Mouse (Mus musculus) adrenal gland (tissue): ENCODE results near the gene Arel1.

Experiments
- intact Hi-C: fragments of 180-260 bp; cut with DNase I; formaldehyde crosslinking; loops from one replicate; pipeline ENCODE4 v1.15.1; 2025
- long read RNA-seq, 2 experiments: library from polyadenylated mRNA; unstranded; transcript quantifications; one replicate each; pipeline ENCODE4 v2.0.0; 2020; ENCODE audit warnings: borderline replicate concordance in 1 of 2; ENCODE audit not compliant: insufficient replicate concordance in 1 of 2

Gene Arel1
- long read RNA-seq, experiment 1, partial matches to known transcripts, result 2 of 5 reads
- long read RNA-seq, experiment 1, other reads (novel, unspliced or antisense), result 3 of 5 reads
- long read RNA-seq, experiment 2, partial matches to known transcripts, result 1 of 5 reads
- long read RNA-seq, experiment 2, other reads (novel, unspliced or antisense), result 4 of 5 reads

DNA sequence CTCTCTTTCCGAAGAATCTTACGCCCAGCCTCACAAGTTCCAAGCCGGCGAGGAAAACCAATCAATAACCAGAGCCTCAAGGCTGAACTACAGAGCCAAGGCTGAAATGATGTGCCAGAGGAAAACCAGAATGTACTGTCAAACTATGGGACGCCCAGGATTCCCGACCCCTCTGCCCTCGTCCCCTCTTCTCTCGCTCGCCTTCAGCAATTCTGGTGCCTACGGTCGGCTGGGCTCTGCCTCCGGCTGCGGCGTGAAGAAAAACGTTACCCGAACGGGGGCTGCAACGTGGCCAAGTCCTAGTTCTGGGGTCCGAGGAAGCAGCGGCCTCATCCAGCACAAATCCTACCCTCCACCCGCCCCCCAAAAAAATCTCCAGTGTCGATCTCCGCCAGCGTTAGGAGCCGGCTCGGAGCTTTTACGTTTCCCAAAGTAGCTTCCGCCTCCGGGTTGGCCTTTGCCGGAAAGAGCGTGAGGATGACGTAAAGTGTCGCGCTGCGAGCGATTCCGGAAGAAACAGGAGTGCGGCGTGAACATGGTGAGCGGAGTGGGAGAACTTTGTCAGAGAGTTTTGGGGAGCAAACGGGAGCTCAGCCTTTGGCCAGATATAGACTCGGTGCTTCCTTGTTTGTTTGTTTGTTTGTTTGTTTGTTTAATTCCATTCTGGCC, at the start of gene Arel1, which contains the start of gene Fcf1:
Gene Arel1, minus strand, starts transcription at position 473 of the 669 bp plus-strand sequence.
Gene Fcf1, plus strand, starts transcription at position 470 of the 669 bp plus-strand sequence.
- intact Hi-C loops, result no loop called here

DNA sequence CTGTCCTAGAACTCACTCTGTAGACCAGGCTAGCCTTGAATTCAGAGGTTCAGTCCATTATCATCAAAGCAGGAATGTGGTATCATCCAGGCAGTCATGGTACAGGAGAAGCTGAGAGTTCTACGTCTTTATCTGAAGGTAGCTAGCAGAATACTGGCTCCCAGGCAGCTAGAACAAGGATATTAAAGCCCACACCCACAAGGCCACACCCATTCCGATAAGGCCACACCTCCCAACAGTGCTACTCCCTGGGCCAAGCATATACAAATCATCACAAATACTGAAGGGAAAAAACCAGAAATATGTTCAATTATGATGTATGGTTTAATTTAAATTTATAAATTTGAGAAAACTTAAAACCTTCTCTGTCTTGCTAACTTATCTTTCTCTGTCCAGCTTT, 41.5 kb upstream of the Arel1 start:
- intact Hi-C loops, result no loop called here

DNA sequence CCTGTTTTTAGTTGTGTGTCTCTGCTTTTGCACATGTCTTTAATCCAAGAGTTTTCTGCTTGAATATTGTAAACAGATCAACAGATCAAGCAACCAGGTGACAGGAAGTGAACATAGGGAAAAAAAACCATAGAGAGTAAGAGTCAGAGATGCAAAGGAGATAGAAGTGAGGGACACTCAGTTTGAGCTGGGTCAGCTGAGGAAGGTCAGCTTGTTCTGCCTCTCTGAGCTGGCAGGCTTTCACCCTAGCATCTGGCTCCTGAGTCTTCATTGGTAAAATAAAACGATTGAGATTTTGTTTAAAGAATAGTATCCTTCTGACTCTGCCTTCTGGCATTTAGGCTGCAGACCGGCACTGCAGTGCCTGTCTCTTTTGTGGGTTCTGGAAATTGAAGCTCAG, 39.8 kb upstream of the Arel1 start:
- intact Hi-C loops, result no loop called here

DNA sequence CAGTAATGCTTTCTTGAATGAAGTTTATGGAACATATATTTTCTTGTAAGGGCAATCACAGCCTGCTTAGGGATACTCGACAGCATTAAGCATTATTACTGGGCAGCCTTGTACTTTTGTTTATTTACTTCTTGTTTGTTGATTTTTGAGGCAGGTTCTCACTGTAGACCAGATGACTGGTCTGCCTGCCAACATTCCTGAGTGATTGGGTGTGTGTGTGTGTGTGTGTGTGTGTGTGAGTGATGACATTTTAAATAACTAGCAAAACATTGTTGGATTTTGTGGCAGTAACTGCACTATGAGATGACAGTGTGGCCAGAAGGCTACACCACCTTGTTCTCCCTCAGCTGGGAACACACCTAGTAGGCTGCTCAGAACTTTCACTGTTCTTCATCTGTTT, 39.1 kb upstream of the Arel1 start:
- intact Hi-C loops, result no loop called here

DNA sequence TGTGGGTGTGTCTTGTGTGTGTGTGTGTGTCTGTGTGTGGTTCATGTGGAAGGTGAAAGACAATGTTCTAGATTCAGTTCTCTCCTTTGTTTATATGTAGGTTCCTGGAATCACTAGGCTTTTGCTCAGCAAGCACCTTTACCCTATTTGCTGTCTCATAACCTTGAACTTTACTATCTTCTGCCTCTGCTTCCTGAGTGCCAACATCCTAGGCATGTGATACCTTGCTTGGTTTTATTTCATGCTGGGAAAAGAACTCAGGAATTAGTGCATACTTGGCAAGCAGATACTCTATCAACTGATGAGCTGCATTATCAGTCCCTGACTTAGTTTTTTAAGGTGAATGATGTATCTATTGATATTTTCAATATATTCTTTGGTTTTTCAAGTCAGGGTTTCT, 36.3 kb upstream of the Arel1 start:
- intact Hi-C loops, result no loop called here

DNA sequence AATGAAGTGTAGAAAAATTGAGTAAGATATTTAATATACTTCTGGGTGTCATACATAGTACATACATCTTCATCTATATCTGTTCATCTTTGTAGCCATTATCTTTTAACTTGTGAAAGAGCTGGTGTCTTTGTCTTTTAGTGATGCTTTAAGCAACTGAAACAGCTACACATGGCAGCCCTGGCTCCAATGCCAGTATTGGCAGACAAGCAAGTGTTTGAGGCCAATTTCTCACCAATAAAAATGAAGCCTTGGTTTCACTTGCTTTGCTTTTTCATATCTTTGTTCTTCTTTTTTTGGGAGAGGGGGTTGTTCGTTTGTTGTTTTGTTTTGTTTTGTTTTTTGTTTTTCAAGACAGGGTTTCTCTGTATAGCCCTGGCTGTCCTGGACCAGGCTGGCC, 35.5 kb upstream of the Arel1 start:
- intact Hi-C loops, result no loop called here

DNA sequence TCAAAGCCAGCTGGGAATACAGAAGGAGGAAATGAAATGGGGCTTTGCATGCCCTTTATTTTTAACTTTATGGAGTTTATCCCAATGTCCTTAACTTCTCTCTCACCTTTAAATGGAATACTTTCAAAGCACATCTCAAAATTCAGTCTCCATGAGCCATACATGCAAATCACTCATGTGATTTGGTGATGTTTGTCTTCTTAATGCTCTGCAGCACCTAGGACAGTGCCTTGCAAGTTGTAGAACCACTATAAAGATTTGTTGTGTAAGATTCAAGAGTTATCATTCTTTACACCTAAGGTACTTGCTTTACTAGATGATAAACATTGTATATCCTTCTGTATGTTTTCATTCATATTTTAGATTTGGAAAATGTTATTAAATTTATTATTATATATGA, 28.4 kb upstream of the Arel1 start:
- intact Hi-C loops, result no loop called here

DNA sequence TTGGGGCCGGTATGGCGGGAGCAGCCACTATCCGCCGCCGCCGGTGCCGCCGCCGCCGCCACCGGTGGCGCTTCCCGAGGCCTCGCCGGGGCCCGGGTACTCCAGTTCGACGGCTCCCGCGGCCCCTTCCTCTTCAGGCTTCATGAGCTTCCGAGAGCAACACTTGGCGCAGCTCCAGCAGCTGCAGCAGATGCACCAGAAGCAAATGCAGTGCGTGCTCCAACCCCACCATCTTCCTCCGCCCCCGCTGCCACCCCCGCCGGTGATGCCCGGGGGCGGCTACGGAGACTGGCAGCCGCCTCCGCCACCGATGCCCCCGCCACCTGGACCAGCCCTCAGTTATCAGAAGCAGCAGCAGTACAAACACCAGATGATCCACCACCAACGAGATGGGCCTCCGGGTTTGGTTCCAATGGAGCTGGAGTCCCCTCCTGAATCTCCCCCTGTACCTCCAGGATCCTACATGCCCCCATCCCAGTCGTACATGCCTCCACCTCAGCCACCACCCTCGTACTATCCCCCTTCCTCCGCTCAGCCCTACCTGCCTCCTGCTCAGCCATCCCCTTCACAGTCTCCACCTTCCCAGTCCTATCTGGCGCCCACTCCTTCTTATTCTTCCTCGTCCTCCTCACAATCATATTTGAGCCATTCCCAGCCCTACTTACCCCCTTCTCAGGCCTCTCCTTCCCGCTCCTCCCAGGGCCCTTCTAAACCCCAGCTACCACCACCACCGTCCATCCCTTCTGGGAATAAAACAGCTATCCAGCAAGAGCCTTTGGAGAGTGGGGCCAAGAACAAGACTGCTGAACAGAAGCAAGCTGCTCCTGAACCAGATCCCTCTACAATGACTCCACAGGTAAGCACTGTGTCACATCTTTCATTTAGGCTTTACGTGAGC, 26.1 kb upstream of the Arel1 start:
- intact Hi-C loops, result no loop called here

DNA sequence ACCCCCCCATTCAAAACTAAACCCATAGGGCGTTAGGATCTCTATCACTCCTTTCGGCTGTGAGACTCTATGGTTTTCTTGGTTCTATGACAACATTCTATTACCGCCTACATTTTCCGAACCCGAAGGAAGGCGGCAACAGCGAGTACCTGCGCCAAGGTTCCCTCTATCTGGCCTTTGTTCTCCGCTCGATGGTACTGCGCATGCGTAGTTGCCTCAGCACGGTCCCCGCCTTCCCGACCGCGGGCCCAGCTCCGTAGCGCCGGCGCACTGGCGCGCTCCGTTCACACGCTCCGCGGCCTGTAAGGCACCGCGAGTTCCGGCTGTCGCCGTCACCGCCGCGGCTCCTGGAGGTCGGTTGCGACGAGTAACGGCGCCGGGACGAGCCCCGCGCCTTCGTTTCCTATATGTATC, 25.4 kb upstream of the Arel1 start, which contains the start of gene Ylpm1:
Gene Ylpm1, plus strand, starts transcription at position 239 of the 414 bp plus-strand sequence.
- intact Hi-C loops, result no loop called here

DNA sequence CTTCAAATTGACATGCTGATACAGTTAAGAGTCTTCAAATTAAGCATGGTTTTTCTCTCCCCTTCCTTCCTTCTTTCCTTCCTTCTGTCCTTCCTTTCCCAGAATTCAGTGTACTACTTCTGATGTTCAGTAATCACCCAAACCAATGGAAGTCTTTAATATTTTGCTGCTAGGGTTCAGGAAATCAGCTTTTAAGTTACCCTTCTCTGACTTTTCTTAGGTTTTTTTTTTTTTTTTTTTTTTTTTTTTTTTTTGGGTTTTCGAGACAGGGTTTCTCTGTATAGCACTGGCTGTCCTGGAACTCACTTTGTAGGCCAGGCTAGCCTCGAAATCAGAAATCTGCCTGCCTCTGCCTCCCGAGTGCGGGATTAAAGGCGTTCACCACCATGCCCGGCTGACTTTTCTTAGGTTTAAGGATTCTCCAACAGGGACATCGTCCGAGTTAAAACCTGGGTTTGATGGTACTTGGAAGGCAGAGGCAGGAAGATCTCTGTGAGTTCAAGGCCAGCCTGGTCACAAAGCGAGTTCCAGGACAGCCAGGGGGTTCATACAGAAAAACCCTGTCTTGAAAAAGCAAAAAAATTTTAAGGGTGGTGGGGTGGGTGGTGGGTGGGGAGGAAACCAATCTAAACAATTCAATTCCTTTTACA, 24.5 kb upstream of the Arel1 start:
- intact Hi-C loops, result no loop called here

DNA sequence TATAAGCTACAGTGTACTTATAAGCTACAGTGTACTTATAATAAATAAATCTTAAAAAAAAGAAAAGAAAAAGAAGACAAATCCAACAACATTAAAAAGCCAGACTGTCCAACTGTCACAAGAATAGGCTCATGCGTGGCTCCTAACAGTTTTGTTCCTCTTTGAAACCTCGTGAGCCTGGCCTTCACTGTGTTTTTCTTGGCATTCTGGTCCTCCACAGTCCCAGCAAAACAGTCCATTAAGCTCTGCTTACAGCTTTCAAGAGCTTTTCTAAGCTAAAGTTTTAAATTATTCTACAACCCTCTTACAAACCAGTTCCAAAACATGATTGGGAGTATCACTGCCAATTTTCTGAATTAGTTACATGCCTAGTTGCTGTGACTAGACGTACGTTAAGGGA, 18.8 kb upstream of the Arel1 start:
- intact Hi-C loops, result no loop called here

DNA sequence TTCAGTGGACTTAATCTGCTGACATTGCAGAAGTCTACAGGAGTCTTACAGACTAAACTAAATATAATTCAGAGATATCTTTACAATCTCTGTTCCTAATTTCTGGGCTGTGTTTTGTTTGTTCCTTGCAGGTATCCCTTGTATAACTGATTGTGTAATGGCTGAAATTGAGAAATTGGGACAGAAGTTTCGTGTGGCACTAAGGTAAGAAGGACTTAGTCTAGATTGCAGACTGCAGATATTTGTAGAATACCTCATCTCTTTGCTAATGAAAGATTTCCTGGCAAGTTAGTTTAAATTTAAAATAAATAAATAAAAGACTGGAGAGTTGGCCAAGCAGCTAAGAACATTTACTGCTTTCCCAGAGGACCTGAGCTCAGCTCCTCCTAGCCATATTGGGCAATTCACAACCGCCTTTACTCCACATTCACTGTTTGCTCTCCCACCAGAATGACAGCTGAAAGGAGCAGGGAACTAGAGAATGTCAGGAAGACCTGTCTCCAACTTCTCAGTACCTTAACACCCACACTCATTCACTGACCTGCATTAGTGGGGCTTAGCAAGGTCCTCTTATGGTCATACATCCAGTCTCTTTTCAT, 8.7 kb upstream of the Arel1 start:
- intact Hi-C loops, result no loop called here

DNA sequence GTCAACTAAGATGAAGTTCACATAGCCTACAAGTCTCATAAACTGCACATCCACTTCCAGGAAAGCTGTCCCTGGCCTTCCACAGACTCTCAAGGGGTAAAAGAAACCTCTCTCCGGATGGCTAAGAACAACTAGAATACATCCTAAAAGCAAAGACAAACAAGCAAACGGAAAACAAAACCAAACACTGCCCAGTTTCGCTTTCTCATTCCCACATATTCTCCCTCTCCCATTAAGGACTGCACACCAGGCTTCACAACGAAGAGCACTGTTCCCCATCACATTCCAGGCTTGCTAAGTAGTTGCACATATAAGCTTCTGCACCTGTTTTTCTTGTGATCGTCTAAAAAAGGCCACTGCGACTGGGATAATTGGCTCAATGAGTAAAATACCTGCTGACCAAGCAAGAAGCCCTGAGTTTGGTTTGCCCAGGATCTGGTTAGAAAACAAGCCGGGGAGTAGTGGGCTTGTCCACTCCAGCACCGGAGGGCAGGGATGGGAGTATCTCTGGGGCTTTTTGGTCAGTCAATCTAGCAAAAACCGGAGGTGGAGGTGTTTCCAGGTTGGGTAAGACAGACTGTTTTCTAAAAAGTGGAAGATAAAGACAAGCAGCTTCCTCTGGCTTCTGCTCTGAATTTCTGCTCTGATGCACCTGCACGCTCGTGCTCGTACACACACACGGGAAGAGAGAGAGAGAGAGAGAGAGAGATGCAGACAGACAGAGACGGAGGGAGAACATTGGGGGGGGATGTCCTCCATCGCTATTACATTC, 858 bp downstream of the Arel1 start:
- intact Hi-C loops, result no loop called here

DNA sequence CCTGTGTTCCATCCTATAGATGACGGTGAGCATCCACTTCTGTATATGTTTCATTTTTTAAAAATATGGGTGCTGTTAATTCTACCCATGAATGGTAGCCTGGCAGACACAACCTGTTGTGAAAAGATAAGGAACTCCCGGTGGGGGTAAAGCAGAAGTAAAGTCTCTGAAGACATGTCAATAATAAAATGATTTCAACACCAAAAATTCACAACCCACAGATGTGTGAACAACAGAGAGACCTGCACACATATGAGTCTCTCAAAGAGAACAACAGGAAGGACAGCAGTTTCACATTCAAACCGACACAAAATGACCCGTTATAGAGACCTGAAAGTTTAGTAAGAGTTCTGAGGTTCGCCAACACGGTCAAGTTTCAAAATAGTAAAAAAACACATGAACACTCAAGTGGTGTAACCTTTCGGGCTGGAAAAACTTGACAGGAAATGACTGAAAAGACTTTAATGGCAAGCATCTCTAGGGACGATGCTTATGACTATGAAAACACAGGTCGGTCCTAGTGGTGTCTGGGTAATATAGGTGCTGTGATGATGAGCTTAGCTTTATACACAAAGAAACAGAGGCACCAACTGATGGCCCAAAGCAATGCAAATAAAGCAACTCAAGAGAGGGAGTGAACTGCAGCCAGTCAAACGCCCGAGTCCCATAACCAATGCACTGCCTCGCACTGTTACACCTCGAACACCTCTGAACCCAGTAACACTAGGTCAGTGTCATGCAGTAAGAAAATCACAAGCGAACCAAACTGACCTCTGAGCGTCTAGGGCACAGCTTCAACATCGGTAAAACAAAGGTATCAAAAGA, 1.7 kb downstream of the Arel1 start:
- intact Hi-C loops, result no loop called here

DNA sequence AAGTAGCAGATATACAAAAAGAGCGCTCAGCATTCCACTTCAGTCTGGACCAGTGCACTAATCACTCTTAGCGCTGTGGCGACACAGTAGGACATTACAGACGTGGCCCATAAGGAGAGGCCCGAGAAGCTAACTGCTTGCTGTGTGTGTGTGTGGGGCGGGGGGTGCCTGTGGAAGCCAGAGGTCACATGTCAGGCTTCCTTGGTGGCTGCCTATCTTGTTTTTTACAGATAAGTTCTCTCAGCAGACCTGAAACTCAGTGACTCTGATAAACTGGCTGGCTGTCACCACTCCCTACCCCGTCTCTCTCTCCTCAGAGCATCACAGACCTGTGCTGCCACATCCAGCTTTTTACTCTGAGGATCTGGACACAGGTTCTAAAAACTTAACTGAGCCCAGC, 8.1 kb downstream of the Arel1 start:
- intact Hi-C loops, result no loop called here

DNA sequence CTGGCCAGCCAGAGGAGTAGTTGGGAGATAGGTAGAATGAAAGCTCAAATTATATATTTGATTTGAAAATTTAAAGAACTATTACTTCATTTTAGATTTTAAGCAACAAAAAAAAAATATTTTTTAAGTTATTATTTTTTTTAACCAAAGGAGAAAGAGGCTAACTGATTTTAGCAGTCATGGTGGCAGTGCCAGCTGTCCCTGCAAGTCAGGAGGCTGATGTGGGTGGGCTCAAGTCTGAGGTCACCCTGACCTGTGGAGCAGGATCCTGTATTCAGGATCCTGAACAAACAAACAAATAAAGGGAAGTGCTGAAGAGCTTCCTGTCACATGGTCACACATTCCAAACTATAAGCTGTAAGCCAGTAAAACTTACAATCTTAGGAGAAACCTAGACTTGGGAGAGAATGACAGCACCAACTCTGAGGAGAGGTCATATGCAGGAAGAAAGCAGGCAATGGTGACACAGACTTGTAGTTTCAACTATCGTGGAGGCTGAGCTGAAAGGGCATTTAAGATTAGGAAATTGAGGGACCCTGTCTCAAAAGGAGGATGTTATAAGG, 11.8 kb downstream of the Arel1 start:
- intact Hi-C loops, result no loop called here

DNA sequence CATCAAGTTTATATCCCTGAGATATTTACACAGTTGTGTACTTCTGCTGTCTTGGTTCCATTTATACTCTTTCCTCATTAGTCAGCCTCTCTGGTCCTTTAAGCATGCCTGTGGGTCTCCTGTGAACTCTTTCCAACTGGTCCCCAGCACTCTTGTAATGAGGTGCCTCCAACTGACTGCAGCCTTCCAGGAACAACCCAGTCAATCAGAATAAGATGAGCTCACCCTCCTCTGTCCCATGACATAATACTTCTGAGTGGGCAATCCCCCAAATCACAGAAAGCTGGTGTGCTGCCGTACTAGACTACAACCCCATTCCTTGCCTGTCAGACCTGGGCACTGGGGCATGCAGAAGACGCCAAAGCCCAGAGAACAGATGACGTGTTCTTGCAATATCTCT, 14.4 kb downstream of the Arel1 start:
- intact Hi-C loops, result no loop called here

DNA sequence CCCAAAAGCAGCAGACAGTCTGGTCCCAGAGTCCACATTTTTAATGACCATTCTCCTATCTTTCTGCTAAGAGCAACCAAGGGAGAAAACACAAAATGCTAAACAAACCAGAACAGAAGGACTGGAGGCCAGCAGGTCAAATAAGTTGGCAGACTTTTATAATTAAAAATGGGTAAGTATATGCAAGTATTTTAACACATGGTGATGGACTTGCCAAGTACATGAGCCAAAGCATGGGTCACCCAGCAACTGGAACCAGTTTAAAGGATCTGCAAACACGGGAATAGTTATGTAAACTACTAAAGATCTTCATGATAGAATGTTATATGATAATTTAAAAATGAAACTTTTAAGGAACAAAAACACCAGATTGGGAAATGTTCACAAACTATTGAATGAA, 18.3 kb downstream of the Arel1 start:
- intact Hi-C loops, result no loop called here

DNA sequence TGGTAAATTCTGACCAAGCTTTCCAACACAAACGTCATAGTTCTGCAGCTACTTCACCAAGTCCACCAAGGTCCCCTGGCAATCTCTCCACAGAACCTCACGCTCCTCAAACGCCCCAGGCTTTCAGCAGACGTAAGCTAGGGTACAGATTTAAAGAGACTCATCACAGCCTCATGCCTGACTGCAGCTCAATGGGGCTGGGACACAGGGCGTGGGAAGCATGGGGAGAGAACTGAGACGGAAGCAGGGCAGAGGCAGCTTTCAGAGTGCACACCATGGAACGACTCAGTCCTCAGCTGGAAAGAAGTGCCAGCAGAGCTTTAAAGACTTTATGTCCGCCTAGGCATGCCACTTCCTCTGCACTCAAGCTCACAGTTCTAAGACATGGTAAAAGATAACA, 19.2 kb downstream of the Arel1 start:
- intact Hi-C loops, result no loop called here
